Comparison of ENCODE assay signal across 20 mouse cellular contexts in genomic region chr13:110852996-110853727, GRCm38 (mm10).
DNase-seq lines count a peak whose midpoint lies in the region; ATAC-seq and TF ChIP-seq lines count a peak whose summit lies in the region.
"Had no signal": no experiment of that assay in that cellular context is flagged by ENCODE, and none has a peak within 500 bp of the region (broad histone marks: within the 10 kb centered on the region; RNA-seq: fewer than 3 reads in every experiment).

No protein-coding gene starts in this region.

- H3K9ac ChIP-seq in stomach, embryonic 14.5 days (replicated peaks; ENCODE audit: low read depth, low read length), result no peak overlapping the region
- H3K9ac ChIP-seq in stomach, postnatal 0 days (ENCODE audit: low read length), result no peak overlapping the region
- no peak overlapping the region for H3K9ac ChIP-seq in limb, embryonic 15.5 days
- H3K9ac ChIP-seq in forebrain, embryonic 12.5 days, result no peak overlapping the region
- H3K9ac ChIP-seq: forebrain, embryonic 15.5 days; heart, embryonic 15.5 days; kidney, embryonic 15.5 days; liver, postnatal 0 days; midbrain, embryonic 13.5 days had no signal

- no peaks in the 10 kb centered on the region for H3K27me3 ChIP-seq in heart, embryonic 10.5 days (ENCODE audit: insufficient read depth, poor library complexity, severe bottlenecking)
- H3K27me3 ChIP-seq in stomach, embryonic 14.5 days (ENCODE audit: control insufficient read depth, insufficient read depth, low read length), result no peaks in the 10 kb centered on the region
- H3K27me3 ChIP-seq in stomach, postnatal 0 days (ENCODE audit: control insufficient read depth, insufficient read depth, low read length), result no peaks in the 10 kb centered on the region
- no peaks in the 10 kb centered on the region for H3K27me3 ChIP-seq in limb, embryonic 15.5 days
- no peaks in the 10 kb centered on the region for H3K27me3 ChIP-seq in forebrain, embryonic 12.5 days
- H3K27me3 ChIP-seq: forebrain, embryonic 15.5 days; heart, embryonic 15.5 days; kidney, embryonic 15.5 days; midbrain, embryonic 13.5 days had no signal

- no peaks in the 10 kb centered on the region for H3K9me3 ChIP-seq in heart, embryonic 10.5 days
- H3K9me3 ChIP-seq in stomach, embryonic 14.5 days (ENCODE audit: control insufficient read depth, low read depth, low read length), result no peaks in the 10 kb centered on the region
- H3K9me3 ChIP-seq in stomach, postnatal 0 days (ENCODE audit: control insufficient read depth, low read length), result no peaks in the 10 kb centered on the region
- no peaks in the 10 kb centered on the region for H3K9me3 ChIP-seq in limb, embryonic 15.5 days
- H3K9me3 ChIP-seq in forebrain, embryonic 12.5 days, result no peaks in the 10 kb centered on the region
- H3K9me3 ChIP-seq: forebrain, embryonic 15.5 days; heart, embryonic 15.5 days; kidney, embryonic 15.5 days; midbrain, embryonic 13.5 days had no signal

- WGBS in heart, embryonic 10.5 days, result 84% methylated on average over 2 of the region's 2 CpGs
- 29% methylated on average over 2 of the region's 2 CpGs for WGBS in stomach, embryonic 14.5 days
- 25% methylated on average over 2 of the region's 2 CpGs for WGBS in stomach, postnatal 0 days
- 9% methylated on average over 2 of the region's 2 CpGs for whole genome bisulfite sequencing in limb, embryonic 15.5 days
- 87% methylated on average over 2 of the region's 2 CpGs for WGBS in forebrain, embryonic 12.5 days

- intact Hi-C loops in left cerebral cortex, postnatal 36 days (cut with DNase I), result no loop called here

- H3K4me2 ChIP-seq in stomach, embryonic 14.5 days (replicated peaks; ENCODE audit: low read depth, low read length), result no peak overlapping the region
- H3K4me2 ChIP-seq in stomach, postnatal 0 days (replicated peaks; ENCODE audit: low read depth), result no peak overlapping the region
- no peak overlapping the region for H3K4me2 ChIP-seq in limb, embryonic 15.5 days
- no peak overlapping the region for H3K4me2 ChIP-seq in forebrain, embryonic 12.5 days
- H3K4me2 ChIP-seq: forebrain, embryonic 15.5 days; heart, embryonic 15.5 days; kidney, embryonic 15.5 days; midbrain, embryonic 13.5 days had no signal

- TF ChIP-seq CTCF in stomach, postnatal 0 days (IDR thresholded peaks at IDR 0.05; ENCODE audit: low read depth), result no peak

- no peak overlapping the region for H3K4me3 ChIP-seq in heart, embryonic 10.5 days
- H3K4me3 ChIP-seq in stomach, embryonic 14.5 days (ENCODE audit: low read depth, low read length), result no peak overlapping the region
- H3K4me3 ChIP-seq in stomach, postnatal 0 days (ENCODE audit: low read depth, low read length), result no peak overlapping the region
- no peak overlapping the region for H3K4me3 ChIP-seq in limb, embryonic 15.5 days
- no peak overlapping the region for H3K4me3 ChIP-seq in forebrain, embryonic 12.5 days (replicated peaks)
- H3K4me3 ChIP-seq: forebrain, embryonic 15.5 days; gastrocnemius, adult 2 months; heart, embryonic 15.5 days; kidney, embryonic 15.5 days; midbrain, embryonic 13.5 days had no signal

- DNase-seq in heart, adult 11 months, result peak; percentile 6
- no peak for DNase-seq in heart, embryonic 10.5 days (ENCODE audit: low spot score)
- no peak for DNase-seq in stomach, postnatal 0 days (ENCODE audit: low spot score)
- DNase-seq in left cerebral cortex, postnatal 36 days (ENCODE audit: low spot score in 2 of 2), result no peak
- DNase-seq: adrenal gland, postnatal 25 days; cerebellum, adult 9-10 months; gastrocnemius, adult 2 months; heart, adult 18-20 months; liver, postnatal 0 days; retina, postnatal 1 day; right cerebral cortex, postnatal 4 days had no signal

- H3K4me1 ChIP-seq in heart, embryonic 10.5 days, result 0 out of 2 replicates have a peak, but pooled peaks cover 3% of the 10 kb centered on the region
- H3K4me1 ChIP-seq in stomach, embryonic 14.5 days (ENCODE audit: control insufficient read depth, insufficient read depth, low read length), result peaks cover 8% of the 10 kb centered on the region; the same call in 1 of the 2 replicates
- H3K4me1 ChIP-seq in stomach, postnatal 0 days (replicated peaks; ENCODE audit: control insufficient read depth, insufficient read depth), result no peaks in the 10 kb centered on the region
- H3K4me1 ChIP-seq in limb, embryonic 15.5 days, result peaks cover 10% of the 10 kb centered on the region; the same call in 1 of the 2 replicates
- H3K4me1 ChIP-seq in forebrain, embryonic 12.5 days, result no peaks in the 10 kb centered on the region
- H3K4me1 ChIP-seq: forebrain, embryonic 15.5 days; heart, embryonic 15.5 days; midbrain, embryonic 13.5 days had no signal

- no peaks in the 10 kb centered on the region for H3K36me3 ChIP-seq in heart, embryonic 10.5 days
- no peaks in the 10 kb centered on the region for H3K36me3 ChIP-seq in stomach, embryonic 14.5 days (ENCODE audit: control insufficient read depth, insufficient read depth, low read length)
- no peaks in the 10 kb centered on the region for H3K36me3 ChIP-seq in stomach, postnatal 0 days (ENCODE audit: control insufficient read depth, insufficient read depth, low read length)
- no peaks in the 10 kb centered on the region for H3K36me3 ChIP-seq in limb, embryonic 15.5 days
- no peaks in the 10 kb centered on the region for H3K36me3 ChIP-seq in forebrain, embryonic 12.5 days (replicated peaks)
- H3K36me3 ChIP-seq: forebrain, embryonic 15.5 days; heart, embryonic 15.5 days; kidney, embryonic 15.5 days; midbrain, embryonic 13.5 days had no signal

- ATAC-seq in stomach, embryonic 14.5 days (ENCODE audit: insufficient number of reproducible peaks, insufficient read depth, low FRiP score, low read depth), result peak; percentile 75; the same call in 1 of the 2 replicates
- ATAC-seq in stomach, postnatal 0 days (ENCODE audit: low FRiP score, low TSS enrichment), result no peak
- peak; percentile 67; the same call in 1 of the 2 replicates for ATAC-seq in limb, embryonic 15.5 days (ENCODE audit: insufficient number of reproducible peaks, low FRiP score, low TSS enrichment, low read depth)
- ATAC-seq in forebrain, embryonic 12.5 days (ENCODE audit: low FRiP score), result no peak
- ATAC-seq: forebrain, embryonic 15.5 days; hindbrain, postnatal 0 days; liver, postnatal 0 days; midbrain, embryonic 13.5 days had no signal

- no peak for TF ChIP-seq EP300 in stomach, postnatal 0 days (optimal IDR thresholded peaks at IDR 0.05)

- no peak overlapping the region for H3K27ac ChIP-seq in heart, embryonic 10.5 days
- H3K27ac ChIP-seq in stomach, embryonic 14.5 days (ENCODE audit: low read length), result no peak overlapping the region
- H3K27ac ChIP-seq in stomach, postnatal 0 days (replicated peaks), result no peak overlapping the region
- H3K27ac ChIP-seq in limb, embryonic 15.5 days, result no peak overlapping the region
- H3K27ac ChIP-seq in forebrain, embryonic 12.5 days, result no peak overlapping the region
- H3K27ac ChIP-seq: forebrain, embryonic 15.5 days; gastrocnemius, adult 2 months; heart, embryonic 15.5 days; hindbrain, postnatal 0 days; kidney, embryonic 15.5 days; macrophage; midbrain, embryonic 13.5 days had no signal

Comparison
In these comparisons a context has a peak if more than half of its experiments do, and no peak if none do; other contexts are left out.
1. ATAC-seq: peak in stomach, embryonic 14.5 days (single experiment) and limb, embryonic 15.5 days (single experiment); none in stomach, postnatal 0 days (single experiment) and forebrain, embryonic 12.5 days (single experiment).